Mouse (Mus musculus) urinary bladder, postnatal 25 days (tissue): Measurements from ENCODE around the gene Taldo1.
"Not testable (repeated sequence)": the region's sequence is repeated elsewhere in the genome, so short reads cannot be mapped to it uniquely, and the experiment has no call there.

Experiments used
- DNase-seq: peaks from one replicate; pipeline ENCODE4 v3.0.0; 2022; ENCODE audit warnings: low spot score

The Taldo1 gene

DNA sequence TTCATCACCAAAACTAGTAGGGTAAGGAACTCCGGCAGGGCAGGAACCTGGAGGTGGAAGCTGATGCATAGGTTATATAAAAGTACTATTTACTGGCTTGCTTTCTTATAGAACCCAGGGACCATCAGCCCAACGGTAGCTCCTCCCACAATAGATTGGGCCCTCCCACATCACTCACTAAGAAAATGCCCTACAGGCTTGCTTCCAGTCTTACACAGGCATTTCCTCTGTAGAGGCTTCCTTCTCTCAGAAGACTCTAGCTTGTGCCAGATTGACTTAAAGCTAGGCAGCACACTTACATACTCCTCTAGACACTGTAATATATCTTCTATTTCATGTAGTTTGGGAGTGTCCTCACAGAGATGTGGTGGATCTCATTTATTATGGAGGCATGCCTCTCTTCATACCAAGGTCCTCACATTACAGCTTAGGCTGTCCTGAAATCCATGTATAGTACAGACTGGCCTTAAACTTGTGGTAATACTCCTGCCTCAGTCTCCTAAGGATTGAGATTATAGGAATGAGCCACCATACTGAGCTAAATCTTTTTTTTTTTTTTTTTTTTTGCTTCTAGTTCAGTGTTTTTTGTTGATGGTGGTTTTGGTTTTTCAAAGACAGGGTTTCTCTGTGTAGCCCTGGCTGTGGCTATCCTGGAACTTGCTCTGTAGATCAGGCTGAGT lies 4.1 kb upstream of the Taldo1 start:
- DNase-seq, result no peak

GRCm38 (mm10) chr7:141388487-141389109 lies 3.4 kb upstream of the Taldo1 start:
- no peak for DNase-seq

- DNase-seq, result no peak
Measured at GRCm38 (mm10) chr7:141390326-141391259, 1.4 kb upstream of the Taldo1 start.

- no peak for DNase-seq
Measured at GRCm38 (mm10) chr7:141392552-141393222, 688 bp downstream of the Taldo1 start.

GRCm38 (mm10) chr7:141394158-141394557 lies 2.2 kb downstream of the Taldo1 start:
- no peak for DNase-seq

GRCm38 (mm10) chr7:141394771-141395170 lies 2.8 kb downstream of the Taldo1 start:
- peak; percentile 60 for DNase-seq

GRCm38 (mm10) chr7:141395348-141395747 lies 3.3 kb downstream of the Taldo1 start:
- DNase-seq, result no peak

GRCm38 (mm10) chr7:141403305-141403704 lies 11.3 kb downstream of the Taldo1 start:
- DNase-seq, result peak; percentile 50

DNA sequence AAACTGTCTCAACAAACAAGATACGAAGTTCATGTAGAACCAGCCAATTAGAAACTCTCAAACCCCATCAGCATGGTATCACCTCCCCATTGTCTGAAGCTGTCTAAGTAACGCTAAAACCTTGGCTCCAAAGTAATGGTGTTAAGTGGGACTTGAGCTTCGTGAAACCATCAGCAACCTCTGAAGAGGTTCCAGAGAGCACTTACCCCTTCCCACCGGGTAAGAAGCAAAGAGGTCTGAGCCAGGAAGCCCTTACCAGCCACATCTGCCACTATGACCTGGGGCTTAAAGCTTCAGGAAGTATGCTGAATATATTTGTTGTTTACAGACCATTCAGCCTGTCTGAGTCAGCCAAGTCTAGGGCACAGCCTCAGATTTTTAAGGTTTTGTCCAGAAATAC lies 13.5 kb downstream of the Taldo1 start:
- DNase-seq, result no peak

- DNase-seq, result not testable (repeated sequence)
Measured at GRCm38 (mm10) chr7:141407670-141408069, 15.7 kb downstream of the Taldo1 start.

DNA sequence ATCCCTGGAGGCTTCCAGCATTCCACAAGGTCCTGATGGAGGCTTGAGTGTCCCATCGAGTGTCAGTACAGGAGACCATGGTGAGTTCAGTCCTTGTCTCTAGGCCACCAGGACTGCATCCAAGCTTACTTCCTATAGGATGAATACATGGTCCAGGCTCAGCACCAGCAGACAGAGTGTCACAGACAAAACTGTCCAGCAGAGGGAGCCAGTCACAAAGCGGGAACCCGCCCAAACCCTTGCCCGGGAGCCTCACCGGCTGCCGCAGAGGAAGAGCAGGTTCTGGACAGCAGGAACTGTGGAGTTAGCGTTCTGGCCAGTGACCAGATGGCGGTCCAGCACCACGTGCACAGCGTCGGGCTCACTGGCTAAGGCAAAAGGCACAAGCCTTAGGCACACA lies 16.8 kb downstream of the Taldo1 start:
- peak; percentile 87 for DNase-seq

- no peak for DNase-seq
Measured at GRCm38 (mm10) chr7:141410631-141411030, 18.6 kb downstream of the Taldo1 start.

DNA sequence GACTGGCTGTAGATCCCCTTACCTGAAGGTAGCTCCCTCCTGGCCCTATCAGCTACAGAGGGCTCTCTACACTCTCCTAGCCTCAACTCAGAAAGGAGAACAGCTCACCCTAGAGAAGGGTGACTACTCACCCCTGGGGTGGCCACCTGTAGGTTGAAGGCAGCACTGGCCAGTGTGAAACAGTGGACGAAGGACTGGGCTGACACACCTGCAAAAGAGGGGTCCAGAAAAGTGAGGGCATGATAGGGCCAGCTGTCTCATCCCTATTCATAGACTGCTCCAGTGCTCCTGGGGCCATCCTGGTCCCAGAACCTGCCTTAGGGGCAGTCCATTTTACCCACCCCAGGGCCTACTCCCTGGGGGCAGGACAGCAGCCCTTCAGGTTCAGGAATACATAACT lies 19.7 kb downstream of the Taldo1 start:
- DNase-seq, result no peak

- no peak for DNase-seq
Measured at GRCm38 (mm10) chr7:141413331-141413730, 21.3 kb downstream of the Taldo1 start.

- peak; percentile 100 for DNase-seq
Measured at GRCm38 (mm10) chr7:141413809-141414584, 22.0 kb downstream of the Taldo1 start, which contains the start of gene Gatd1. Gatd1 (minus strand) TSS chr7:141414136.

GRCm38 (mm10) chr7:141416144-141416841 lies 24.3 kb downstream of the Taldo1 start:
- DNase-seq, result no peak

- no peak for DNase-seq
Measured at GRCm38 (mm10) chr7:141417731-141418681, 26.0 kb downstream of the Taldo1 start.

- no peak for DNase-seq
Measured at GRCm38 (mm10) chr7:141418970-141419369, 27.0 kb downstream of the Taldo1 start.

DNA sequence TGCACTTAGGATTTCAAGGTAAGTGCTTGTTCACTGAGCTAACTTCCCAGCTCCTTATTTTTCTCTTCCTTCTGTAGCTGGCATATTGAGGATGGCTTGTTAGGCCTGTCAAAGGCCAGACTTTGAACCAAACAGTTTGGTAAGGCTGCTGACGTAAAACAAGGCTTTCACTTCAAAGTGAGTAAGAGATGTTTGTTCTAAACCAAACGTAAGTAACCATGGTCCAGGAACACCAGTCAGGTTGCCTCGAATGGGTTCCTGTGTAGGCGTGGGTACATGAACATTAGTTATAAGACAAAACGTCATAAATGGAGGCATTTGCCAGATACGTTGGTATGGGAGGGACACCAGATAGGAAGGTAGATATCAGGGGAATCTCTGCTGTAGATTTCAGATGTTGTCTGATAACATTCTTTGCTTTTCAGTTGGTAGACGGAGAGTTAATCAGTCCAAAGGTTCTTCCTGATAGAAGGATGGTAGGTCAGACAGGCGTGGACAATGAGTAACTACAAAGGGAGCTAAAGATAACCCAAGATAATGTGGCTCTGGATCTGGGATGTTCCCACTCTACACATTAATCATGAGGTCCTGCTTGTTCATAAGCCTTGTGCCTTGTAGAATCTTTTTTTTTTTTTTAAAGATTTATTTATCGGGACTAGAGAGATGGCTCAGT lies 28.2 kb downstream of the Taldo1 start:
- DNase-seq, result no peak
